Mouse (Mus musculus) forebrain, postnatal 0 days (tissue): Measurements from ENCODE around the gene Sumf1. TPM values are rescaled to one million over a fixed set of nuclear protein-coding genes. Genes with fewer than 3 reads are reported as not detected.

Experiments
- ATAC-seq: fragments of 200-750 bp; cut with Nextera tagmentation; 2 replicates; pipeline ENCODE4 v1.8.0; 2017; ENCODE audit warnings: mild to moderate bottlenecking, moderate library complexity
- DNase-seq: peaks from one replicate; pipeline ENCODE4 v3.0.0-alpha.2; 2015
- H3K27ac ChIP-seq: fragments of 300-500 bp; sonication (generic); 2 replicates; pipeline ENCODE4 v1.5.1; 2014; ENCODE audit warnings: low read depth, mild to moderate bottlenecking, antibody characterized with exemption, low read length, moderate library complexity, mixed read lengths
- H3K27me3 ChIP-seq: fragments of 300-500 bp; sonication (generic); 2 replicates; pipeline ENCODE4 v1.6.1; 2014; ENCODE audit warnings: mild to moderate bottlenecking, low read length, mixed read lengths; ENCODE audit not compliant: insufficient read depth
- H3K36me3 ChIP-seq: fragments of 300-500 bp; sonication (generic); 2 replicates; pipeline ENCODE4 v1.6.1; 2014; ENCODE audit warnings: mild to moderate bottlenecking, moderate library complexity; ENCODE audit not compliant: insufficient read depth
- H3K4me1 ChIP-seq: fragments of 300-500 bp; sonication (generic); 2 replicates; pipeline ENCODE4 v1.6.1; 2014; ENCODE audit warnings: antibody characterized with exemption; ENCODE audit not compliant: insufficient read depth
- H3K4me2 ChIP-seq: fragments of 300-500 bp; sonication (generic); 2 replicates; pipeline ENCODE4 v1.6.1; 2014; ENCODE audit warnings: low read depth, mild to moderate bottlenecking, moderate library complexity
- H3K4me3 ChIP-seq: fragments of 300-500 bp; sonication (generic); 2 replicates; pipeline ENCODE4 v1.5.1; 2014; ENCODE audit warnings: low read depth, low read length, mixed read lengths
- H3K9ac ChIP-seq: fragments of 300-500 bp; sonication (generic); 2 replicates; pipeline ENCODE4 v1.6.1; 2014; ENCODE audit warnings: mild to moderate bottlenecking
- H3K9me3 ChIP-seq: fragments of 300-500 bp; sonication (generic); 2 replicates; pipeline ENCODE4 v1.6.1; 2016; ENCODE audit warnings: low read length
- CTCF ChIP-seq: sonication (generic); IDR thresholded peaks from 2 replicates; pipeline ENCODE4 v1.5.1; 2016; ENCODE audit warnings: antibody characterized with exemption, control low read depth, low read depth
- WGBS: fragments of 180-500 bp; shearing (Covaris S2); extraction: QIAGEN DNeasy Blood & Tissue Kit; methylation state at CpG from one replicate; pipeline ENCODE4 v1.1.7; 2014; 5-methylcytosine and 5-hydroxymethylcytosine counted together
- polyA plus RNA-seq: library from polyadenylated mRNA; unstranded; fragments of >200 nt; fragmentation: Nextera tagmentation; extraction: Ambion mirVana; gene quantifications from 2 replicates; pipeline ENCODE4 v1.2.1, GENCODE M21; 2015
- total RNA-seq: library from RNA; depleted of rRNA; stranded (reverse); fragments of >200 nt; gene quantifications from 2 replicates; pipeline ENCODE4 v1.2.3, GENCODE M21; 2014

The Sumf1 gene
- total and polyA plus RNA-seq, 2 experiments from 2014 or later, result 11.6 to 18.3 TPM

DNA sequence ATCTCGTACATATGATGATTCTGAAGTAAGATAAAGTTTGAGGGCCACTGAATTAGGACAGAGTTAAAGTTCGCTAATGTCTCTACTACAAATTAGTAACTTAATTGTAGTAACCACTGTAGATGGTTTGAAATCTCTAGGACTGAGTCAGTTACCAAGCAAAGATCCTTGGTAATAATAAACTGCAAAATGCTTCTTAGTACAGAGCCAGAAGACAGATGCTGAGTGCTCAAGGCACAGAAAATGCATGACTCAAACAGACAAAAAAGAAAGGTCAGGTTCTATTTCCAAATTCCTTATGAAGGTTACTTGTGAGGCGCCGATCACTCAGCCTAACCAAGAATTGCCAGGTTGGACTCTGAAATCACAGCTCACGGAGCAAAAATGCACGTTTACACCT lies 67.5 kb downstream of the Sumf1 start:
- no peaks in the 10 kb centered on the region for H3K27me3 ChIP-seq
- DNase-seq (no peak), ATAC-seq (no peak)
- H3K27ac ChIP-seq, result no peak overlapping the region
- 95% methylated on average over 6 of the region's 6 CpGs for WGBS
- H3K36me3 ChIP-seq, result no peaks in the 10 kb centered on the region
- no peak overlapping the region for H3K4me2 ChIP-seq
- TF ChIP-seq CTCF, result no peak
- no peaks in the 10 kb centered on the region for H3K9me3 ChIP-seq
- no peak overlapping the region for H3K9ac ChIP-seq
- H3K4me1 ChIP-seq, result no peaks in the 10 kb centered on the region
- H3K4me3 ChIP-seq, result no peak overlapping the region

DNA sequence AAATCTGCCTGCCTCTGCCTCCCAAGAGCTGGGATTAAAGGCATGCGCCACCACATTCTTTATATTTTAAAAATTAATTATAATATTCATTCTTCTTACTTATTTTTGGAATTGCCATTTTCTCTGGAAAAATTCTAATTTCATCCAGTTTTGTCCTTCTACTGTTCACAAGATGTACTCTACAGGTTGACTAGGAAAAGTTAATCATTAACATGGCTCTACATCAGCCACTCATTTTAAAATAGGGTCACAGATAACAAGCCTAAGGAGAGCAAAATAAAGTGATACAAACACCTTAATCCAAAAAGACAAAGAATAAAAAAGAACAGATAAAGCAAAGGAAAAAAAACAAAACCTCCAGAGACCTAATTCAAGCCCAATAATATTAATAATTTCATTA lies 70.4 kb downstream of the Sumf1 start:
- Histone ChIP-seq H3K27me3 (no peaks in the 10 kb centered on the region), H3K9ac (no peak overlapping the region), H3K4me1 (no peaks in the 10 kb centered on the region), H3K4me2 (no peak overlapping the region), H3K36me3 (no peaks in the 10 kb centered on the region), H3K27ac (no peak overlapping the region), H3K9me3 (no peaks in the 10 kb centered on the region), H3K4me3 (no peak overlapping the region)
- TF ChIP-seq CTCF, result no peak
- ATAC-seq (no peak), DNase-seq (no peak)
- WGBS, result 98% methylated on average over 1 of the region's 1 CpGs

DNA sequence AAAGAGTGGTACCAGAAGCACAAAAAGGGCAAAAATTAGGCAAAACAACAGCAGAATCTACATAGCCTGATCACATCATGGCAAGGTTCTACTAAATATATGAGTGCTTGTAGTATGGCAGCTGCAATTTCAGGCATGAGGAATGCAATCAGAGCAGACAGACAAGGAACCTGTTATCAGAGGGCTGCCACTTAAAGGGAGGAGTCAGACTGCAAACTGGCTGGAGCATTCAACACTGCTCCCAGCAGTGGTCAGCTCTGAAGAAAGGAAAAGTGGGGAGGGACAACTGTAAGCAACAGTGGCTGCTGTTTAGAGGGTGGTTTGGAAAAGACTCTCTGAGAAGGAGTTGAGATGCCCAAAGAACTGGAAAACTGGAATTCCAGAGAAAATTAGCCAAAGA lies 73.7 kb downstream of the Sumf1 start:
- H3K9me3 ChIP-seq, result no peaks in the 10 kb centered on the region
- H3K9ac ChIP-seq, result no peak overlapping the region

GRCm38 (mm10) chr6:108110336-108110735 lies 75.0 kb downstream of the Sumf1 start:
- Histone ChIP-seq H3K4me2 (no peak overlapping the region), H3K9me3 (no peaks in the 10 kb centered on the region), H3K27ac (no peak overlapping the region), H3K4me3 (no peak overlapping the region), H3K4me1 (no peaks in the 10 kb centered on the region), H3K27me3 (no peaks in the 10 kb centered on the region), H3K36me3 (no peaks in the 10 kb centered on the region), H3K9ac (no peak overlapping the region)
- ATAC-seq (no peak), DNase-seq (no peak)
- no peak for TF ChIP-seq CTCF
- 79% methylated on average over 4 of the region's 4 CpGs for WGBS

More for the DNA sequence above, 73.7 kb downstream of the Sumf1 start:
- Histone ChIP-seq H3K4me3 (no peak overlapping the region), H3K36me3 (no peaks in the 10 kb centered on the region), H3K27ac (no peak overlapping the region), H3K4me1 (no peaks in the 10 kb centered on the region), H3K27me3 (no peaks in the 10 kb centered on the region), H3K4me2 (no peak overlapping the region)
- no peak for DNase-seq
- TF ChIP-seq CTCF, result no peak
- ATAC-seq, result no peak

- TF ChIP-seq CTCF, result no peak
- Histone ChIP-seq H3K27me3 (no peaks in the 10 kb centered on the region), H3K9ac (no peak overlapping the region), H3K9me3 (no peaks in the 10 kb centered on the region), H3K4me3 (no peak overlapping the region), H3K4me2 (no peak overlapping the region), H3K4me1 (no peaks in the 10 kb centered on the region), H3K27ac (no peak overlapping the region), H3K36me3 (no peaks in the 10 kb centered on the region)
- no peak for ATAC-seq
- DNase-seq, result no peak
These were observed 78.0 kb downstream of the Sumf1 start for GRCm38 (mm10) chr6:108107376-108107775.

- Histone ChIP-seq H3K4me1 (no peaks in the 10 kb centered on the region; the same call in 1 of the 2 replicates), H3K9ac (no peak overlapping the region), H3K27me3 (no peaks in the 10 kb centered on the region), H3K27ac (no peak overlapping the region), H3K36me3 (no peaks in the 10 kb centered on the region), H3K4me3 (no peak overlapping the region), H3K9me3 (no peaks in the 10 kb centered on the region), H3K4me2 (no peak overlapping the region)
- WGBS, result 82% methylated on average over 10 of the region's 10 CpGs
- no peak for TF ChIP-seq CTCF
- no peak for ATAC-seq
- no peak for DNase-seq
These were observed 83.2 kb downstream of the Sumf1 start for GRCm38 (mm10) chr6:108101936-108102830.

GRCm38 (mm10) chr6:108098846-108099217 lies 86.5 kb downstream of the Sumf1 start:
- no peak for TF ChIP-seq CTCF
- ATAC-seq, result no peak
- H3K4me2 ChIP-seq, result no peak overlapping the region
- no peaks in the 10 kb centered on the region; the same call in 1 of the 2 replicates for H3K4me1 ChIP-seq
- H3K27me3 ChIP-seq, result no peaks in the 10 kb centered on the region
- DNase-seq, result no peak
- H3K27ac ChIP-seq, result no peak overlapping the region
- WGBS, result 28% methylated on average over 3 of the region's 3 CpGs
- H3K4me3 ChIP-seq, result no peak overlapping the region
- H3K9ac ChIP-seq, result no peak overlapping the region
- no peaks in the 10 kb centered on the region for H3K36me3 ChIP-seq
- no peaks in the 10 kb centered on the region for H3K9me3 ChIP-seq
